Mouse (Mus musculus) liver, embryonic 16.5 days (tissue): ENCODE data around the gene Gm4303. TPM values are rescaled to one million over a fixed set of nuclear protein-coding genes. Genes with fewer than 3 reads are reported as not detected.

Experiments used
- polyA plus RNA-seq: library from polyadenylated mRNA; unstranded; fragments of >200 nt; fragmentation: Nextera tagmentation; extraction: Ambion mirVana; gene quantifications from 2 replicates; pipeline ENCODE4 v1.2.1, GENCODE M21; 2015

Gm4303 gene
- polyA plus RNA-seq, 1 experiment from 2014 or later: not detected

Other genes starting within 250 kb of the Gm4303 start
- gene Gm4301, start 10.3 kb upstream of the Gm4303 start, polyA plus RNA-seq: not detected in 2 replicates
- gene Gm4302, start 5.1 kb upstream of the Gm4303 start, polyA plus RNA-seq: not detected in 2 replicates
- not detected in 2 replicates for gene Gm4305, start 5.1 kb downstream of the Gm4303 start, polyA plus RNA-seq
- not detected in 2 replicates for gene Gm4307, start 15.4 kb downstream of the Gm4303 start, polyA plus RNA-seq
- gene Gm4312, start 36.6 kb downstream of the Gm4303 start, polyA plus RNA-seq: not detected in 2 replicates
- gene Tmtc3, start 141.4 kb downstream of the Gm4303 start, polyA plus RNA-seq: 4.9 and 5.5 TPM in 2 replicates
- gene Cep290, start 141.6 kb downstream of the Gm4303 start, polyA plus RNA-seq: 2.3 and 2.9 TPM in 2 replicates
- 13.2 and 14.2 TPM in 2 replicates for gene 4930430F08Rik, start 244.5 kb downstream of the Gm4303 start, polyA plus RNA-seq
- gene 1700017N19Rik, start 244.5 kb downstream of the Gm4303 start, polyA plus RNA-seq: not detected in 2 replicates